Mouse (Mus musculus): ENCODE data around the gene Lzts2. TPM values are rescaled to one million over a fixed set of nuclear protein-coding genes. Genes with fewer than 3 reads are reported as not detected.

Gene Lzts2
- 66.6 and 72.8 TPM in 2 replicates for polyA plus RNA-seq (2015; fragmentation: Nextera tagmentation; extraction: Ambion mirVana)

DNA sequence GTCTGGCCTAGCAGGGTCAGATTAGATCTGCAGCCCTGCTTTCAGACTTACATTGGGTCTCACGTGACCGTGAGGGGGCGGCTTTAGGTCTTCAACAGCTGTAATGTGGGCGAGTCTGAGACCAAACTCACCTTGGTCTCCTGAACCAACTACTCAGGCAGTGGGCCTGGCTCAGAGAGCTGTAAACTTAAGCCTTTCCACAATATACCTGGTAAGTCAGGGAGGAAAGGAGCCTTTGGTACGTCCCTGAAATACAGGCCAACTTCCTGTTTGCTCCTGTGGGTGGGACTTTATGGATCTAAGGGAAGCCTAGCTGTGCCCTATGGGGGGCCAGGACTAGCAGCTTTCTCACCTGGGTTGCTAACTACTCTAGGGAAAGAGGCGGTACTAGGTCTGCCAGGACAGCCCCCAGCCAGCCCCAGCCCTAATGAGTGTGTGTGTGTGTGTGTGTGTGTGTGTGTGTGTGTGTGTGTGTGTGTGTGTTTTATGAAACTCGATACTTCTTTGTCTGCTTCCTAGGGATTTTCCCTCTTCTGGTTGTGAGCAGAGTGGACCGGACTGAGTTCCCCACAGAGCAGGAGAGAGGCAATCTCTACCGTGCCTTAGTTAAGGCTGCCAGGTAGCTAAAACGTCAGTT, at the start of gene Lzts2:
TSS of gene Lzts2 (plus strand) at position 80 of the 637 bp plus-strand sequence.
- peak within 1 kb of the TSS; percentile 83 for H3K9ac ChIP-seq
- H3K27ac ChIP-seq = peak within 1 kb of the TSS; percentile 100
- H3K27me3 ChIP-seq = no peaks in the 10 kb centered on the region
- H3K4me3 ChIP-seq (replicated peaks) = peak within 1 kb of the TSS; percentile 69
- WGBS = 4% methylated on average over 10 of the region's 10 CpGs
- peak within 1 kb of the TSS; percentile 95 for H3K4me2 ChIP-seq
- H3K36me3 ChIP-seq = peaks cover 30% of the 10 kb centered on the region
- 0 out of 2 replicates have a peak, but pooled peaks have one; percentile 1 for ATAC-seq (replicated peaks; ENCODE audit: low FRiP score)
- H3K4me1 ChIP-seq = peaks cover 54% of the 10 kb centered on the region
- no peaks in the 10 kb centered on the region for H3K9me3 ChIP-seq (replicated peaks)

DNA sequence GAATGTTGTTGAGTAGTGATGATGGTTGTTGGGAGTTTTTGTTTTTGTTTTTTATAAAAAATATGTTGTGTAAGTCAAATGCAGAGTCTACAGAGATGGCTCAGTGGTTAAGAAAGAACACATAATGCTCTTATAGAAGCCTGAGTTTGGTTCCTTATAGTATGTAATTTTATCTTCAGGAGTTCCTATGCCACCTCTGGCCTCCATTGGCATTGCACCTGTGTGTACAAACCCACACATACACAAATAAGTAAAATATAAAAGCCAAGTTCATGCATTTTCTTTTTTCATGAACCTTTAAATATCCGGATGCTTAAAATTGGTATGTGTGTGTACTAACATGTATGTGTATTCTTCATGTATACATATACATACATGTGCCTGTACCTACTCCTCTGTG, 48.2 kb upstream of the Lzts2 start:
- Histone ChIP-seq H3K27me3 (no peaks in the 10 kb centered on the region), H3K4me1 (no peaks in the 10 kb centered on the region), H3K4me3 (replicated peaks) (no peak overlapping the region), H3K9ac (no peak overlapping the region), H3K27ac (no peak overlapping the region), H3K9me3 (replicated peaks) (no peaks in the 10 kb centered on the region), H3K4me2 (no peak overlapping the region), H3K36me3 (peaks cover 92% of the 10 kb centered on the region)
- ATAC-seq (replicated peaks; ENCODE audit: low FRiP score) = no peak
- WGBS = 84% methylated on average over 1 of the region's 1 CpGs

DNA sequence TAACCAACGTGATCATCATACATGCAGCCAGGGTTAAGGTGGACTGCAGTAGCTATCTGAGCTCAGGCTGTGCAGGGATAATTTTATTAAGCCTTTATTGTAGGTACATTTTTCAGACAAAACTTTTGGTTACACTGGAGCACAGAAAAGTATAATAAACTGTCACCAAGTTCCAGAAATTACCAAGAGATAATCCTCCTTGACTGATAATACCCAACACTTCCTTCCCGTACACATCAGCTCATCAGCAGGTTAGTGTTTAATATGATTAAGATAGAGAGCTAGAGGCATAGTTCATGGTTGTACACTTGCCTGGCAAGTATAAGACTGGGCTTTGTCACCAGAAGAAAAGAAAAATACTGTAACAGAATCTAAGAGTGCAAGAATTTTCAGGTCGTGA, 45.9 kb upstream of the Lzts2 start:
- WGBS = 86% methylated on average over 3 of the region's 3 CpGs

DNA sequence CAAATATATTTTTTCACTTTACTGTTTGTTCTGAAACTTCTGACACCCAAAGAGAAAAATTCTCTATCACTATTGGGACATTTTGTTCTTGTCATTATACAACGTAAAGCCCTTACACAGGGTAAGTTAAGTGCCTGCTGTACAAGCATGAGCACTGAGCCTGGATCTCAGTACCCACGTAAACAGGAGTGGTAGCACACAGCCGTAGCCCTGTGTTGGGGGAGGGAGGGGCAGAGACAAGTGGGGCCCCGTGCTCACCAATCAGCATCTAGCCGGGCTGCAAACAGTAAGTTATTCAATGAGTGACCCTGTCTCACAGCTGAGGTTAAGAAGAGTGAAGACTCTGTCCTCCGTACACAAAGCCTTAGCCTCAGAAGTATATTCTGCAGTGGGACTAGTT, 37.6 kb upstream of the Lzts2 start:
- no peak for ATAC-seq (replicated peaks; ENCODE audit: low FRiP score)
- Histone ChIP-seq H3K4me3 (replicated peaks) (no peak overlapping the region), H3K9ac (no peak overlapping the region), H3K36me3 (peaks cover 97% of the 10 kb centered on the region), H3K27me3 (no peaks in the 10 kb centered on the region), H3K4me2 (no peak overlapping the region), H3K9me3 (replicated peaks) (no peaks in the 10 kb centered on the region), H3K4me1 (no peaks in the 10 kb centered on the region), H3K27ac (no peak overlapping the region)
- 89% methylated on average over 6 of the region's 6 CpGs for WGBS

More for the DNA sequence above, 45.9 kb upstream of the Lzts2 start:
- Histone ChIP-seq H3K4me1 (no peaks in the 10 kb centered on the region), H3K36me3 (peaks cover 93% of the 10 kb centered on the region), H3K9ac (no peak overlapping the region), H3K27ac (no peak overlapping the region), H3K4me2 (no peak overlapping the region), H3K27me3 (no peaks in the 10 kb centered on the region), H3K9me3 (replicated peaks) (no peaks in the 10 kb centered on the region), H3K4me3 (replicated peaks) (no peak overlapping the region)
- no peak for ATAC-seq (replicated peaks; ENCODE audit: low FRiP score)

DNA sequence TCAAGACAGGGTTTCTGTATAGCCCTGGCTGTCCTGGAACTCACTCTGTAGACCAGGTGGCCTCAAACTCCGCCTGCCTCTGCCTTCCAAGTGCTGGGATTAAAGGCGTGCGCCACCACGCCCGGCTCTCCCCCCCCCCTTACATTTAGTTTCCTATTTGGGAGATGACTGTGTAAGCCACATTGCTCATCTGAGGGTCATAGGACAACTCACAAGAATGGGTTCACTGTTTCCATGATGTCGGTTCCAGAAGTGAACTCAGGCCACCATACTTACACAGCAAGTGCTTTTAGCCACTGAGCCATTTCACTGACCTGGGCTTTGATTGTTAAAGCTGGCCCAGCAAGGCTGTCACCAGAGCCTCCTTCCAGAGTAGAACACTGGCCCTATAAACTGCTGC, 37.1 kb upstream of the Lzts2 start:
- no peak for ATAC-seq (replicated peaks; ENCODE audit: low FRiP score)
- H3K36me3 ChIP-seq = peaks cover 96% of the 10 kb centered on the region
- H3K9ac ChIP-seq = no peak overlapping the region
- H3K4me1 ChIP-seq = no peaks in the 10 kb centered on the region
- 88% methylated on average over 6 of the region's 6 CpGs for WGBS
- no peak overlapping the region for H3K27ac ChIP-seq
- H3K27me3 ChIP-seq = no peaks in the 10 kb centered on the region
- H3K4me2 ChIP-seq = no peak overlapping the region
- H3K9me3 ChIP-seq (replicated peaks) = no peaks in the 10 kb centered on the region
- H3K4me3 ChIP-seq (replicated peaks) = no peak overlapping the region

DNA sequence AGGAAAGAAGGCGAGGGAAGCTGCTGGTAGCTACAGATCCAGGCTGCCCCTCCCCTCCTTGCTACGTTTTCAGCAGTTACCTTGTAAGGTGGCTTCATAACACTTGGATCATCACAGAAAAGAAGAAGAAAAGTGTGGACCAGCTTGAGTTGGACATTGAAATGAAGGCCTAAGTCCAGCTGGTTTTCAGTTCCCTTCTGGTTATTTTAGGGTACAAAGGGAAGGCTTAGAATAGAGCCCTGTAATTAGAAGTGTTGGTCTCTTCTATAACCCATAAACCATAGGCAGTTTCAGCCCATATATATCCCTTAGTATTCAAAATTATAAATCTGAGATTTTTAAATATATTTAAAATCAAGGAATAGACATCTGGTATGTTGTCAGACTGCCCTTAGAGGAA, 33.4 kb upstream of the Lzts2 start:
- no peak overlapping the region for H3K4me3 ChIP-seq (replicated peaks)
- H3K27me3 ChIP-seq = no peaks in the 10 kb centered on the region
- H3K9ac ChIP-seq = no peak overlapping the region
- 78% methylated on average over 2 of the region's 2 CpGs for WGBS
- no peak overlapping the region for H3K4me2 ChIP-seq
- peaks cover 70% of the 10 kb centered on the region for H3K36me3 ChIP-seq
- no peak for ATAC-seq (replicated peaks; ENCODE audit: low FRiP score)
- H3K4me1 ChIP-seq = peaks cover 9% of the 10 kb centered on the region; the same call in 1 of the 2 replicates
- no peaks in the 10 kb centered on the region for H3K9me3 ChIP-seq (replicated peaks)
- no peak overlapping the region for H3K27ac ChIP-seq

DNA sequence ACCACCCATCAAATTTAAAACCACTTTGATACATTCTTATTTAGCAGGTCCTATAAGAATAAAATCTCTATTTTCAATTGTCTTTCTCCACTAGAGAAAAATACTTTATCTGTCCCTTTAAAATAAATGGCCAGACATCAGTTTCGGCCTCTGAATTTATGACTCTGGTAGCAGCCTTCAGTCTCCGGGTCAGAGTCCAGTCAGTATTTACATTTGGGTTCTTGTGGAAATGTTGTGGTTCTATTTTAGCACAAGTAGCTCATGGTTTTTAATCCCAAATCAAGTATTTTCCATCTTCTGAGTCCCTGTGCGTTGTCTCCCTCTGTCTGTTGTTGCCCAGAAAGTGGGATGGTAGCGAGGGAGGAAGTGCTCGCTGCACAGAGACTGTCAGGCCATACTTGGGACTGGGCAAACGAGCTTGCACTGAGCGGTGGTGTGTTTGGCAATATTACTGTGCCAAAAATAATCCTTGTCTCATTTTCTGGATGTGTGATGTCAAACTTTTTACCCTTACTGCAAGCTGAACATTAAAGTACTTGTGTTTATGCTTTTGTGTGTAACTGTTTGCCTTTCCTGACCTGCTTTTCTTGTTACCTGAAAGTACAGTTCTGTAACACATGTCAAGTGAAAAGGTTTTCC, 31.6 kb upstream of the Lzts2 start:
- H3K9ac ChIP-seq = no peak overlapping the region
- H3K4me2 ChIP-seq = no peak overlapping the region
- no peaks in the 10 kb centered on the region for H3K9me3 ChIP-seq (replicated peaks)
- H3K36me3 ChIP-seq = peaks cover 52% of the 10 kb centered on the region
- WGBS = 71% methylated on average over 7 of the region's 7 CpGs
- no peaks in the 10 kb centered on the region for H3K27me3 ChIP-seq
- H3K27ac ChIP-seq = no peak overlapping the region
- peaks cover 9% of the 10 kb centered on the region; the same call in 1 of the 2 replicates for H3K4me1 ChIP-seq
- no peak overlapping the region for H3K4me3 ChIP-seq (replicated peaks)
- ATAC-seq (replicated peaks; ENCODE audit: low FRiP score) = no peak

DNA sequence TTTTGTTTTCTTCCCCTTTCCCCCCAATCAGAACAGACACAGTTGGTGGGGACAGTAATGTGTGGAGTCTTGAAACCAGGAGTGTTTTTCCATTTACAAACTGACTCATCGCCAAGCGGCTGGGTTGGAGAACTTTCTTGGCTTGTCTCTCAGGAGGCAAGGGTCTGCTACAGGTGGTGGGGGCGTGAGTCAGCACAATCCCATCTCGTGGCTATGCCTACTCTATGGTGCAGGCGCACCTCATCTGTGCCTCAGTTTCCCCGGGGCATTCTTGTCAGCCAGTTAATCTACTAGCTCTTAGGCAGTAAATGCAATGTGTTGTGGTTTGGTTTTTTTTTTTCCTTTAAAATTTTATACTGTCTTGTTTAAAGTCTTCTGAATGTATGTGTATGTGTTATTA, 30.8 kb upstream of the Lzts2 start:
- 87% methylated on average over 6 of the region's 6 CpGs for WGBS
- H3K27ac ChIP-seq = no peak overlapping the region

DNA sequence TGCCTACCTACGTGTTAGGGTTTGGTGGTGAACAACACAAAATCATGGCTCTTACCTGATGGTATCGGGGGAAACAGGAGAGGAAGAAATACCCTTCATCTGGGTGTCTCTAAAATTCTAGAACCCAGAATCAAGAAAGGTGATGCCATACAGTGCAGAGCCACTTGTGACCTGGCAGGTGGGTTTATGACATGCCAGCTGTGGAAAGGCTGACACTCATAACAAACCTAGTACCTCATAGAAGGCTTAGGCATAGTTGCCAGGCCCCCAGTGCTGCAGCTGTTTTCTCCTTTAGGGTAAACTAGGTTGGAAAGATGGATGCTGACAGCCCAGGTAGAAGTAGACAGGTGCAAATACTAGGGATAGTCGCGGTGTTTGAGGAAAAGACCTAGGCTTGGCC, 29.8 kb upstream of the Lzts2 start:
- Histone ChIP-seq H3K9ac (no peak overlapping the region), H3K27me3 (no peaks in the 10 kb centered on the region), H3K36me3 (peaks cover 33% of the 10 kb centered on the region), H3K9me3 (replicated peaks) (no peaks in the 10 kb centered on the region), H3K4me1 (peaks cover 21% of the 10 kb centered on the region), H3K27ac (no peak overlapping the region), H3K4me3 (replicated peaks) (no peak overlapping the region), H3K4me2 (no peak overlapping the region)
- WGBS = 92% methylated on average over 4 of the region's 4 CpGs
- ATAC-seq (replicated peaks; ENCODE audit: low FRiP score) = no peak

More for the DNA sequence above, 30.8 kb upstream of the Lzts2 start:
- H3K27me3 ChIP-seq = no peaks in the 10 kb centered on the region
- ATAC-seq (replicated peaks; ENCODE audit: low FRiP score) = no peak
- no peaks in the 10 kb centered on the region for H3K9me3 ChIP-seq (replicated peaks)
- H3K4me2 ChIP-seq = no peak overlapping the region
- no peak overlapping the region for H3K4me3 ChIP-seq (replicated peaks)
- H3K36me3 ChIP-seq = peaks cover 44% of the 10 kb centered on the region
- H3K9ac ChIP-seq = no peak overlapping the region
- peaks cover 12% of the 10 kb centered on the region for H3K4me1 ChIP-seq

DNA sequence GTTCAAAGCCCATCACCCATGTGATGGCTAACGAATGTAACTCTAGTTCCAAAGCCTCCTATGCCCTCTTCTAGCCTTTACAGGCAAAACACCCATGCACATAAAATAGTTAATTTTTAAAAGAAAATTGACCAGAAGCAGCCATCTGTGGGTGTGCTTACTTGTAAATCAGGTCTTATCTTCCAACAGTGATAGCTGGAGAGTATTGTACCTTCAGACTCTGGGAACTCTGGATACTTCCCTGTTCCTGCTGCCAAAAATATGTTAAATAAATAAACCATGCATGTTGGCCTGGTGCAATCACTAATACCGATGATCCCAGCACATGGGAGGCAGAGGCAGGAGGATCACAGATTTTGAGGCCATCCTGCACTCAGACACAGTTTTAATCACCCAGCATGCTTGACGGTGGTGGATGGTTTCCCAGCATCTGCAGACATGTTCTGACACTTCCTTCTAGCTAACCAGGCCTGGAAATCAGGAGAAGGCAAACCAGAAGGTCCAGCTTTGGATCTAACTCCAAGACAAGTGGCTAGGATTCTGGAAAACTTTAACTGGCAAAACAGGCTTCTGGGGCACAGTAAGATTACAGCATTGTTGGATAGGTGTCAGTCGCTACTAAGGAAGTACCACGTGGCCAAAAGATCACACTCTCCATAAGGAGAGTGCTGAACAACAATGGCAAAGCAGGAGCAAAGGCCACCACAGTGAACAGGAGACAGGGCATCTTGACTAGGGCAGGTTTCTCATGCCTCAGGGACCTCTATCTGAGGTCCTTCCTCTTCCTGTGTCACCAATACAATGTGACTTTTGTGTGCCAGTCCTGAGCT, 28.8 kb upstream of the Lzts2 start:
- Histone ChIP-seq H3K27ac (peak overlapping the region; percentile 42; the same call in 1 of the 2 replicates), H3K9ac (no peak overlapping the region), H3K27me3 (no peaks in the 10 kb centered on the region), H3K9me3 (replicated peaks) (no peaks in the 10 kb centered on the region), H3K4me1 (peaks cover 30% of the 10 kb centered on the region), H3K4me3 (replicated peaks) (no peak overlapping the region), H3K4me2 (no peak overlapping the region), H3K36me3 (peaks cover 26% of the 10 kb centered on the region)
- ATAC-seq (replicated peaks; ENCODE audit: low FRiP score) = no peak
- 44% methylated on average over 5 of the region's 5 CpGs for WGBS

DNA sequence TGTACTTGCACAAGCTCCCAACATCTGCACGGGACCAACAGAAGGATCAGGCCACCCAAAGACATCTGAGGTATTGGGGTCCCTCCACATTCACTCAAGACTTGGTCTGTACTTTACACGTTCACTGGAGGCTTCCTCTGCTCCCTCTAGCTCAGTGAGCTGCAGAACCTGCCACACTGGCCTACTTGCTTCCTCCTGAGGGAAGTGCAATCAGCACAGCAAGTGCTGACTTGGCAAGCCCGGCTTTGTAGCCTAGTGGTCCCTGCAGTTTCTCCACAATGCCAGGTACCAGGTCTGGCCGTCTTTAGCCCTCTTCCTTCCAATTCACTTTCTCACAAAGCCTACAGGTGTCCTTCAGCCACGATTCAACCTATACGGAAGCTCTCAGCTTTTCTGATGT, 27.2 kb upstream of the Lzts2 start:
- Histone ChIP-seq H3K4me1 (peaks cover 46% of the 10 kb centered on the region), H3K27me3 (no peaks in the 10 kb centered on the region), H3K27ac (no peak overlapping the region), H3K4me2 (no peak overlapping the region), H3K9me3 (replicated peaks) (no peaks in the 10 kb centered on the region), H3K9ac (no peak overlapping the region), H3K36me3 (peaks cover 11% of the 10 kb centered on the region), H3K4me3 (replicated peaks) (no peak overlapping the region)
- WGBS = 64% methylated on average over 6 of the region's 6 CpGs
- no peak for ATAC-seq (replicated peaks; ENCODE audit: low FRiP score)

DNA sequence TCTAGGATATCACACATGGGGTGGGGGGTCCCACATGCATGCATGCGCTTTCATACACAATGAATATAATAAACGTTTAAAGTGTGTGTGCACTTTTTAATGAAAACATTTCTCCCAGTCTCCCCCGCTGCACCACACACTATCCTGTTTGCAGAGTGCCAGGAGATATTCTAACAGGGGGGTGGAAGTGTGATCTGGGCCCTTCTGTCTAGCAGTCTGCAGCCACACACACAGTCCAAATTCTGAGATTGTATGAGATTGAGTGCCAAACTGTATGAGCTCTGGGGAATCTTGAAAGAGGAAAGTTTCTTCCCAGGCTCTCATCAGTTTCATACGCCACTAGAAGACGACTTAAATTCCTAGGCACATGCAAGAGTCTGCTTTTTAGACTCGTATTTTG, 26.4 kb upstream of the Lzts2 start:
- H3K9me3 ChIP-seq (replicated peaks) = no peaks in the 10 kb centered on the region
- H3K27me3 ChIP-seq = no peaks in the 10 kb centered on the region
- no peak overlapping the region for H3K4me3 ChIP-seq (replicated peaks)
- no peak overlapping the region for H3K4me2 ChIP-seq
- WGBS = 64% methylated on average over 6 of the region's 6 CpGs
- no peak overlapping the region for H3K27ac ChIP-seq
- H3K36me3 ChIP-seq = peaks cover 5% of the 10 kb centered on the region
- peaks cover 52% of the 10 kb centered on the region for H3K4me1 ChIP-seq
- no peak for ATAC-seq (replicated peaks; ENCODE audit: low FRiP score)
- H3K9ac ChIP-seq = no peak overlapping the region
